Mouse (Mus musculus) CH12.LX (cell line): ENCODE measurements at regions not wholly inside any gene's neighbourhood (a gene's known extent, or its start where the extent isn't known, plus 50 kb on each side); places are given as distances from the start of the nearest gene placed in this dataset.

Experiments used
- CTCF ChIP-seq, 2 experiments: IDR thresholded peaks in 1 of 2; conservative IDR thresholded peaks in 1 of 2; 2 replicates each; pipeline ENCODE4 v1.5.1; 2011 to 2012; ENCODE audit warnings: low read depth in 2 of 2, low read length in 2 of 2, improper control_type of control experiment in 1 of 2, inconsistent platforms in 1 of 2, mild to moderate bottlenecking in 1 of 2, moderate library complexity in 1 of 2
- EP300 ChIP-seq: IDR thresholded peaks from 2 replicates; pipeline ENCODE4 v1.6.1; 2011; ENCODE audit warnings: low read length, improper control_type of control experiment
- HCFC1 ChIP-seq: IDR thresholded peaks from 2 replicates; pipeline ENCODE4 v1.6.1; 2012; ENCODE audit warnings: low read depth, mild to moderate bottlenecking, inconsistent platforms, low read length, improper control_type of control experiment
- JUND ChIP-seq: conservative IDR thresholded peaks from 2 replicates; pipeline ENCODE4 v1.6.1; 2011; ENCODE audit warnings: low read depth, low read length, improper control_type of control experiment
- KAT2A ChIP-seq: IDR thresholded peaks from 2 replicates; pipeline ENCODE4 v1.6.1; 2012; ENCODE audit warnings: low read length, improper control_type of control experiment, inconsistent platforms; ENCODE audit not compliant: insufficient replicate concordance
- MAFK ChIP-seq: IDR thresholded peaks from 2 replicates; pipeline ENCODE4 v1.6.1; 2011; ENCODE audit warnings: low read length, improper control_type of control experiment; ENCODE audit not compliant: insufficient replicate concordance
- POLR2A ChIP-seq: IDR thresholded peaks from 2 replicates; pipeline ENCODE4 v1.6.1; 2011; ENCODE audit warnings: low read depth, mild to moderate bottlenecking, improper control_type of control experiment, low read length
- POLR2AphosphoS2 ChIP-seq: IDR thresholded peaks from 2 replicates; pipeline ENCODE4 v1.6.1; 2011; ENCODE audit warnings: low read depth, low read length, improper control_type of control experiment
- SIN3A ChIP-seq: IDR thresholded peaks from 2 replicates; pipeline ENCODE4 v1.6.1; 2012; ENCODE audit warnings: low read length, improper control_type of control experiment, inconsistent platforms
- USF1 ChIP-seq: IDR thresholded peaks from 2 replicates; pipeline ENCODE4 v1.6.1; 2014; ENCODE audit warnings: low read depth, mild to moderate bottlenecking, inconsistent platforms, low read length, improper control_type of control experiment
- ZC3H11A ChIP-seq: IDR thresholded peaks from 2 replicates; pipeline ENCODE4 v1.6.1; 2012; ENCODE audit warnings: low read depth, mild to moderate bottlenecking, inconsistent platforms, low read length, improper control_type of control experiment
- ZMIZ1 ChIP-seq: IDR thresholded peaks from 2 replicates; pipeline ENCODE4 v1.6.1; 2012; ENCODE audit warnings: low read depth, mild to moderate bottlenecking, inconsistent platforms, low read length, improper control_type of control experiment
- ZNF384 ChIP-seq: IDR thresholded peaks from 2 replicates; pipeline ENCODE4 v1.6.1; 2012; ENCODE audit warnings: low read depth, low read length, improper control_type of control experiment, inconsistent platforms

DNA sequence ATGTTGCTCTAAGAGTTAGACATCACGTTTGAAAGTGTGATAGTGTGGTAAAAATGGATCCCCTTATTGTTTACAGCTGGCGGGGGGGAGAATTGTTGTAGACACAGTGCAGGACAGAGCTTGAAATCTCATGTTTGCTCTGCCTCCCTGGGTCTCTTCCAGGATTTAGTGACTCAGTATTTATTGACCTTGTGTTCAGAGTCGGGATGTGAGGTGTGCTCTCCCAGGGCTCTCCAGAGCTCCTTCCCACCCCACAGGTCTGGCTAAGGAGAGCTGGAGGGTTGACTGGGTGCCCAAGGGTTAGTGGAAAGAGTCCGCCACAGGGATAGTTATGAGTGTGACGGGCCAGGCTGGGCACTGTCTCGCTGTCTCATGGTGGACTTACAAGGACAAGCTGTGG lies 117.8 kb downstream of the Tle3 start:
- TF ChIP-seq EP300 (no peak), CTCF (conservative IDR thresholded peaks at IDR 0.05 in 1 of 2, IDR thresholded peaks at IDR 0.05 in 1 of 2; ENCODE audit: low read depth in 2 of 2, low read length in 2 of 2) (no peak), USF1 (no peak), POLR2A (no peak), POLR2AphosphoS2 (no peak), HCFC1 (no peak), SIN3A (no peak), MAFK (no peak), ZC3H11A (no peak), JUND (no peak), ZNF384 (no peak), KAT2A (no peak), ZMIZ1 (no peak)
